Mouse (Mus musculus) c-Kit-negative CD71-positive TER-119-positive erythroid progenitor cells, embryonic 14.5 days (primary cell): ENCODE measurements around the gene Babam2.
"Not testable (repeated sequence)": the region's sequence is repeated elsewhere in the genome, so short reads cannot be mapped to it uniquely, and the experiment has no call there.

Source experiments
- DNase-seq: peaks from one replicate; pipeline ENCODE4 v3.0.0-alpha.2; 2013; ENCODE audit warnings: low read depth, low spot score

Babam2 gene

GRCm38 (mm10) chr5:31829588-31829987 is 132.1 kb downstream of the Babam2 start:
- no peak for DNase-seq

- DNase-seq: no peak
These were observed 134.1 kb downstream of the Babam2 start for GRCm38 (mm10) chr5:31831587-31831986.

- DNase-seq: no peak
These were observed 138.2 kb downstream of the Babam2 start for GRCm38 (mm10) chr5:31835691-31836090.

- DNase-seq: no peak
These were observed 142.5 kb downstream of the Babam2 start for GRCm38 (mm10) chr5:31839973-31840372.

GRCm38 (mm10) chr5:31840406-31840805 is 142.9 kb downstream of the Babam2 start:
- DNase-seq: no peak

- no peak for DNase-seq
These were observed 147.4 kb downstream of the Babam2 start for GRCm38 (mm10) chr5:31844856-31845255.

GRCm38 (mm10) chr5:31846971-31847370 is 149.5 kb downstream of the Babam2 start:
- no peak for DNase-seq

GRCm38 (mm10) chr5:31848995-31849394 is 151.5 kb downstream of the Babam2 start:
- DNase-seq: no peak

GRCm38 (mm10) chr5:31852786-31853185 is 155.3 kb downstream of the Babam2 start:
- DNase-seq: no peak

GRCm38 (mm10) chr5:31853831-31854230 is 156.3 kb downstream of the Babam2 start:
- DNase-seq: no peak

- DNase-seq: not testable (repeated sequence)
These were observed 161.4 kb downstream of the Babam2 start for GRCm38 (mm10) chr5:31858877-31859276.

- DNase-seq: no peak
These were observed 162.9 kb downstream of the Babam2 start for GRCm38 (mm10) chr5:31860426-31860825.

GRCm38 (mm10) chr5:31860831-31861624 is 163.5 kb downstream of the Babam2 start:
- DNase-seq: no peak

- DNase-seq: no peak
These were observed 165.4 kb downstream of the Babam2 start for GRCm38 (mm10) chr5:31862753-31863468.

GRCm38 (mm10) chr5:31864095-31864494 is 166.6 kb downstream of the Babam2 start:
- no peak for DNase-seq

- no peak for DNase-seq
These were observed 168.6 kb downstream of the Babam2 start for GRCm38 (mm10) chr5:31866071-31866470.

- no peak for DNase-seq
These were observed 173.5 kb downstream of the Babam2 start for GRCm38 (mm10) chr5:31870856-31871520.

GRCm38 (mm10) chr5:31873328-31873727 is 175.8 kb downstream of the Babam2 start:
- DNase-seq: no peak

- DNase-seq: no peak
These were observed 177.1 kb downstream of the Babam2 start for GRCm38 (mm10) chr5:31874543-31874942.

GRCm38 (mm10) chr5:31875443-31875842 is 178.0 kb downstream of the Babam2 start:
- no peak for DNase-seq

- DNase-seq: no peak
These were observed 178.9 kb downstream of the Babam2 start for GRCm38 (mm10) chr5:31876216-31876974.

GRCm38 (mm10) chr5:31880457-31880856 is 183.0 kb downstream of the Babam2 start:
- no peak for DNase-seq
